Comparison of ENCODE assay signal across 8 mouse cellular contexts in the genomic region with DNA sequence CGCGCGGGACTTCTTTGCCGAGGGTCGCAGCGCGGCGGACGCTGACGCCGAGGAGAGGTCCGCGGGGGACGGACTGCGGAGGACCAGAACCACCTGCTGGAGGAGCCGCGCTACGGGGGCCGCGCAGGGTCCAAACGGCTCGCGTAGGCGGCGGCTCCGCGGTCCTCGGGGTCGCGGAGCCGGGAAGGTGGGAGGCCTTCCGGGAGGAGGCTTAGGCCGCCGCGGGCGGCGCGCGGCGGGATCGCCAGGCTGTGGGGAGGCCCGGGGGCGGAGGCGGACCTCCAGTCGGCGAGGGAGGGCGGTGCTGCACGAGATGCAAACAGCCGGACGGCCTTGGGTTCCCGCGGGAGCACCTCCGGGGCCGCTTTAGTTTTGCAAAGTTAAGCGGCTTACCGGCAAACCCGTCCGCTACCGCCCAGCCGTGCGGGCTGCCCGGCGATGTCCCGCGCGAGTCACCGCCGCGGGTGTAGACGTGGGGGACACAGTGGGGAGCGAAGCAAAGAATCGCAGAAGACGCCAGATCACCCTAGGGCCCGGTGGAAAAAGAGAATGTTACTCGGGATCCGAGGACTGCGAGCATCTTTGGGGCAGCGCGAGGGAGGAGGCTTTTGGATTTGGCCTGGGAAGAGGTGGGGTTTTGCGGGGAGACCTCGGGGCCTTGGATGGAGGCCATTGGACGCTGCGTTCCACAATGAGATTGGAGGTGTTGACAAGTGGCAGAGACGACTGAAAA. TPM values are rescaled to one million over a fixed set of nuclear protein-coding genes. Genes with fewer than 3 reads are reported as not detected.
DNase-seq lines count a peak whose midpoint lies in the region; ATAC-seq lines count a peak whose summit lies in the region.

No protein-coding gene starts in this region.

- peak overlapping the region; percentile 83 for H3K9ac ChIP-seq in hindbrain, embryonic 15.5 days

- under 1% methylated on average over 67 of the region's 84 CpGs for WGBS in hindbrain, embryonic 15.5 days

- H3K4me3 ChIP-seq in hindbrain, embryonic 15.5 days = peak overlapping the region; percentile 86
- H3K4me3 ChIP-seq in megakaryocyte, embryonic 14.5 days (replicated peaks) = peak overlapping the region; percentile 92

- H3K9me3 ChIP-seq in hindbrain, embryonic 15.5 days = no peaks in the 10 kb centered on the region
- peaks cover 7% of the 10 kb centered on the region; the same call in 1 of the 2 replicates for H3K9me3 ChIP-seq in megakaryocyte, embryonic 14.5 days

- H3K27ac ChIP-seq in hindbrain, embryonic 15.5 days (replicated peaks) = peak overlapping the region; percentile 84

- peak; percentile 83 for ATAC-seq in hindbrain, embryonic 15.5 days (ENCODE audit: low FRiP score, low read depth)

- DNase-seq in T-cell, adult 2 months (ENCODE audit: low spot score) = peak; percentile 28
- DNase-seq in cerebellum, postnatal 10 days = peak; percentile 80 to 84
- DNase-seq in frontal cortex, postnatal 25 days (ENCODE audit: low spot score in 2 of 2) = peak; percentile 25 to 37
- DNase-seq in left cerebral cortex, adult 8-10 months (ENCODE audit: low spot score in 2 of 2) = peak; percentile 24 to 33
- peak; percentile 61 for DNase-seq in right cerebral cortex, postnatal 4 days
- DNase-seq in yolk sac, embryonic 10.5 days (ENCODE audit: low spot score) = peak; percentile 88

- peaks cover 21% of the 10 kb centered on the region for H3K4me1 ChIP-seq in hindbrain, embryonic 15.5 days (replicated peaks)
- H3K4me1 ChIP-seq in megakaryocyte, embryonic 14.5 days = peaks cover 16% of the 10 kb centered on the region

- no peaks in the 10 kb centered on the region for H3K27me3 ChIP-seq in hindbrain, embryonic 15.5 days
- peaks cover 85% of the 10 kb centered on the region for H3K27me3 ChIP-seq in megakaryocyte, embryonic 14.5 days (replicated peaks)

- H3K36me3 ChIP-seq in hindbrain, embryonic 15.5 days = no peaks in the 10 kb centered on the region
- no peaks in the 10 kb centered on the region for H3K36me3 ChIP-seq in megakaryocyte, embryonic 14.5 days (replicated peaks; ENCODE audit: low read length)

- peak overlapping the region; percentile 68 for H3K4me2 ChIP-seq in hindbrain, embryonic 15.5 days

RNA-seq across cellular contexts. Expression of gene Gkap1, which starts 1.1 kb away (rescaled TPM):
- polyA plus RNA-seq in hindbrain, embryonic 15.5 days (2015; fragmentation: Nextera tagmentation; extraction: Ambion mirVana) = 35.1 and 38.8 TPM in 2 replicates
- total RNA-seq in left cerebral cortex, adult 8-10 months (2022) = 10 to 100 TPM; 17.0 to 20.8 (median 17.7) TPM
- polyA plus RNA-seq in megakaryocyte, embryonic 14.5 days (2012; ENCODE audit: insufficient read depth, low replicate concordance) = 0.86 TPM in 1 of 2 replicates, not detected in the other

RNA-seq across cellular contexts. Expression of gene Ubqln1, which starts 59.0 kb away (rescaled TPM):
- 146 and 158 TPM in 2 replicates for polyA plus RNA-seq in hindbrain, embryonic 15.5 days (2015; fragmentation: Nextera tagmentation; extraction: Ambion mirVana)
- 100 to 1,000 TPM; 146 to 154 (median 149) TPM for total RNA-seq in left cerebral cortex, adult 8-10 months (2022)
- 33.9 and 40.9 TPM in 2 replicates for polyA plus RNA-seq in megakaryocyte, embryonic 14.5 days (2012; ENCODE audit: insufficient read depth, low replicate concordance)

Comparison
In these comparisons a context has a peak if more than half of its experiments do, and no peak if none do; other contexts are left out.
1. Peak in every context shown above with its lines: DNase-seq, ATAC-seq, H3K4me3 ChIP-seq and H3K27ac ChIP-seq.
2. DNase-seq: peak in every context shown above with its lines; median percentile 88 in yolk sac, embryonic 10.5 days; 82 in cerebellum, postnatal 10 days; 61 in right cerebral cortex, postnatal 4 days; 31 in frontal cortex, postnatal 25 days; 28 in left cerebral cortex, adult 8-10 months; 28 in T-cell, adult 2 months.
3. RNA of gene Gkap1, which starts 1.1 kb away (polyA plus RNA-seq): 35.1 to 38.8 TPM in hindbrain, embryonic 15.5 days; 0.86 TPM in megakaryocyte, embryonic 14.5 days; every median in the first group is over 10 times any median in the second.